ENCODE assay signal across 8 mouse cellular contexts in genomic region chr12:117345088-117345977, GRCm38 (mm10).
DNase-seq lines count a peak whose midpoint lies in the region; ATAC-seq and TF ChIP-seq lines count a peak whose summit lies in the region.

No protein-coding gene starts in this region.

- H3K9me3 ChIP-seq in kidney, embryonic 14.5 days (ENCODE audit: control insufficient read depth, low read length) = no peaks in the 10 kb centered on the region
- no peaks in the 10 kb centered on the region for H3K9me3 ChIP-seq in forebrain, embryonic 11.5 days (ENCODE audit: control insufficient read depth, low read length)
- H3K9me3 ChIP-seq in midbrain, embryonic 13.5 days = no peaks in the 10 kb centered on the region
- H3K9me3 ChIP-seq in liver, postnatal 0 days (ENCODE audit: low read length) = no peaks in the 10 kb centered on the region

- no peak for TF ChIP-seq CTCF in liver, postnatal 0 days (IDR thresholded peaks at IDR 0.05; ENCODE audit: low read depth)

- H3K4me2 ChIP-seq in kidney, embryonic 14.5 days (replicated peaks; ENCODE audit: low read depth, low read length) = 0 out of 2 replicates have a peak overlapping the region, but pooled peaks have one; percentile 8
- peak overlapping the region; percentile 46 for H3K4me2 ChIP-seq in forebrain, embryonic 11.5 days (ENCODE audit: low read depth, low read length, severe bottlenecking)
- peak overlapping the region; percentile 54 for H3K4me2 ChIP-seq in midbrain, embryonic 13.5 days (replicated peaks)
- no peak overlapping the region for H3K4me2 ChIP-seq in liver, postnatal 0 days (ENCODE audit: low read depth, low read length)

- no peak for TF ChIP-seq EP300 in liver, postnatal 0 days (IDR thresholded peaks at IDR 0.05; ENCODE audit: low read depth)

- peaks cover 10% of the 10 kb centered on the region; the same call in 1 of the 2 replicates for H3K4me1 ChIP-seq in kidney, embryonic 14.5 days (ENCODE audit: control insufficient read depth, insufficient read depth, low read length)
- peaks cover 30% of the 10 kb centered on the region for H3K4me1 ChIP-seq in forebrain, embryonic 11.5 days (replicated peaks; ENCODE audit: control insufficient read depth, insufficient read depth, low read length)
- peaks cover 73% of the 10 kb centered on the region for H3K4me1 ChIP-seq in midbrain, embryonic 13.5 days (replicated peaks)
- no peaks in the 10 kb centered on the region for H3K4me1 ChIP-seq in liver, postnatal 0 days (ENCODE audit: insufficient read depth)

- WGBS in kidney, embryonic 14.5 days = 23% methylated on average over 20 of the region's 20 CpGs
- WGBS in forebrain, embryonic 11.5 days = 18% methylated on average over 20 of the region's 20 CpGs
- WGBS in midbrain, embryonic 13.5 days = 6% methylated on average over 20 of the region's 20 CpGs
- 35% methylated on average over 20 of the region's 20 CpGs for WGBS in liver, postnatal 0 days (ENCODE audit: insufficient replicate concordance)

- ATAC-seq in kidney, embryonic 14.5 days (ENCODE audit: low FRiP score, low TSS enrichment) = peak; percentile 72; the same call in 1 of the 2 replicates
- ATAC-seq in forebrain, embryonic 11.5 days (replicated peaks; ENCODE audit: low FRiP score) = peak; percentile 92
- peak; percentile 95 for ATAC-seq in midbrain, embryonic 13.5 days
- no peak for ATAC-seq in liver, postnatal 0 days
- ATAC-seq in activated CD4-positive, CD25-positive, alpha-beta regulatory T cell, adult 4 months = no peak

- no peak overlapping the region for H3K4me3 ChIP-seq in kidney, embryonic 14.5 days (ENCODE audit: low read length)
- peak overlapping the region; percentile 17; the same call in 1 of the 2 replicates for H3K4me3 ChIP-seq in forebrain, embryonic 11.5 days (ENCODE audit: low read depth, low read length)
- peak overlapping the region; percentile 28 for H3K4me3 ChIP-seq in midbrain, embryonic 13.5 days (replicated peaks)
- H3K4me3 ChIP-seq in liver, postnatal 0 days (ENCODE audit: low read depth, low read length) = no peak overlapping the region

- no peak overlapping the region for H3K27ac ChIP-seq in kidney, embryonic 14.5 days (ENCODE audit: low read depth, low read length)
- peak overlapping the region; percentile 92 for H3K27ac ChIP-seq in forebrain, embryonic 11.5 days (ENCODE audit: low read depth, low read length)
- H3K27ac ChIP-seq in midbrain, embryonic 13.5 days = peak overlapping the region; percentile 100
- H3K27ac ChIP-seq in liver, postnatal 0 days (ENCODE audit: low read depth) = no peak overlapping the region

- no peaks in the 10 kb centered on the region; the same call in 1 of the 2 replicates for H3K27me3 ChIP-seq in kidney, embryonic 14.5 days (ENCODE audit: control insufficient read depth, insufficient read depth, low read length)
- H3K27me3 ChIP-seq in forebrain, embryonic 11.5 days (ENCODE audit: control insufficient read depth, insufficient read depth, low read length) = no peaks in the 10 kb centered on the region
- H3K27me3 ChIP-seq in midbrain, embryonic 13.5 days = no peaks in the 10 kb centered on the region
- no peaks in the 10 kb centered on the region; the same call in 1 of the 2 replicates for H3K27me3 ChIP-seq in liver, postnatal 0 days (ENCODE audit: insufficient read depth, low read length)

- DNase-seq in kidney, adult 9 months = no peak
- DNase-seq in forebrain, embryonic 11.5 days (ENCODE audit: low spot score) = peak; percentile 86
- DNase-seq in layer of hippocampus, adult 8-10 months (ENCODE audit: low spot score in 2 of 2) = peak; percentile 78 to 89
- DNase-seq in liver, postnatal 0 days = no peak
- no peak for DNase-seq in gastrocnemius, adult 8-10 months (ENCODE audit: low spot score in 2 of 2)

- no peaks in the 10 kb centered on the region for H3K36me3 ChIP-seq in kidney, embryonic 14.5 days (ENCODE audit: control insufficient read depth, insufficient read depth, low read length)
- no peaks in the 10 kb centered on the region for H3K36me3 ChIP-seq in forebrain, embryonic 11.5 days (ENCODE audit: control insufficient read depth, insufficient read depth, low read length)
- no peaks in the 10 kb centered on the region for H3K36me3 ChIP-seq in midbrain, embryonic 13.5 days
- H3K36me3 ChIP-seq in liver, postnatal 0 days (replicated peaks; ENCODE audit: insufficient read depth, low read length) = no peaks in the 10 kb centered on the region

- H3K9ac ChIP-seq in kidney, embryonic 14.5 days (ENCODE audit: low read depth, low read length) = no peak overlapping the region
- peak overlapping the region; percentile 30; the same call in 1 of the 2 replicates for H3K9ac ChIP-seq in forebrain, embryonic 11.5 days (ENCODE audit: low read length)
- H3K9ac ChIP-seq in midbrain, embryonic 13.5 days (replicated peaks) = peak overlapping the region; percentile 58
- no peak overlapping the region for H3K9ac ChIP-seq in liver, postnatal 0 days (replicated peaks)

Comparison
In these comparisons a context has a peak if more than half of its experiments do, and no peak if none do; other contexts are left out.
1. ATAC-seq: peak in kidney, embryonic 14.5 days (single experiment), forebrain, embryonic 11.5 days (single experiment) and midbrain, embryonic 13.5 days (single experiment); none in liver, postnatal 0 days (single experiment) and activated CD4-positive, CD25-positive, alpha-beta regulatory T cell, adult 4 months (single experiment).
2. H3K27ac ChIP-seq: peak in forebrain, embryonic 11.5 days (single experiment) and midbrain, embryonic 13.5 days (single experiment); none in kidney, embryonic 14.5 days (single experiment) and liver, postnatal 0 days (single experiment).
3. H3K4me3 ChIP-seq: peak in forebrain, embryonic 11.5 days (single experiment) and midbrain, embryonic 13.5 days (single experiment); none in kidney, embryonic 14.5 days (single experiment) and liver, postnatal 0 days (single experiment).
4. H3K9ac ChIP-seq: peak in forebrain, embryonic 11.5 days (single experiment) and midbrain, embryonic 13.5 days (single experiment); none in kidney, embryonic 14.5 days (single experiment) and liver, postnatal 0 days (single experiment).
5. DNase-seq: peak in forebrain, embryonic 11.5 days (single experiment) and layer of hippocampus, adult 8-10 months (2 of 2); none in kidney, adult 9 months (single experiment), liver, postnatal 0 days (single experiment) and gastrocnemius, adult 8-10 months (0 of 2).